Mouse (Mus musculus): ENCODE results near the gene Cox14.

DNA sequence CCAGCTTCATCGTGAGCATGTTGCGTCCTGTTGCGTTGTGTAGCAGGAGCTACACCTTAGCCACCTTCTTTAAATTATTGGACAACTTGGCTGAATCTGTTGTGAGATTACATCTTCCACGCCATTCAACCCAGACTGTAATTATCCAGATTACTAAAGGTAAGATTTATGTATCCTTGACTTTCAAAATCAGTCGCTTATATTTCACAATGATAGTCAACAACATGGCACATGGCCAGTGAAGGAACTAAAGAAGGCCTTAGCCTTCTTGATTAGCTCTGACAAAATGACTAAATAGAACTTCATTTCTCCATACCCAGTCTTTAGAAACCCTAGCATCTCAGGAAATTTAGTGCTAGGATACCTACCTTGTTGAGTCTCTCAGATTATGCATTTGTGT is 7.8 kb downstream of the Cox14 start:
- no peak for TF ChIP-seq CTCF (conservative IDR thresholded peaks at IDR 0.05; ENCODE audit: low read length)
- TF ChIP-seq NANOG (IDR thresholded peaks at IDR 0.05; ENCODE audit: borderline replicate concordance, low read length), result no peak
